Mouse (Mus musculus) heart, adult 2 months (tissue): Measurements from ENCODE around the gene Hspa1l. TPM values are rescaled to one million over a fixed set of nuclear protein-coding genes. Genes with fewer than 3 reads are reported as not detected.

Experiments used
- DNase-seq, 2 experiments: peaks; one replicate each; pipeline ENCODE4 v3.0.0; 2021
- H3K27ac ChIP-seq: fragments of 200-600 bp; 2 replicates; pipeline ENCODE4 v1.8.1; 2022
- H3K27me3 ChIP-seq: fragments of 200-500 bp; 2 replicates; pipeline ENCODE4 v1.6.1; 2012; ENCODE audit warnings: mild to moderate bottlenecking, low read length, inconsistent platforms, mixed read lengths; ENCODE audit not compliant: control insufficient read depth, insufficient read depth
- H3K36me3 ChIP-seq: fragments of 200-500 bp; 2 replicates; pipeline ENCODE4 v1.6.1; 2012; ENCODE audit warnings: low read length, inconsistent platforms; ENCODE audit not compliant: control insufficient read depth, insufficient read depth
- H3K4me1 ChIP-seq: fragments of 200-500 bp; 2 replicates; pipeline ENCODE4 v1.6.1; 2011; ENCODE audit warnings: low read length; ENCODE audit not compliant: control insufficient read depth, insufficient read depth
- H3K4me3 ChIP-seq: fragments of 200-600 bp; 2 replicates; pipeline ENCODE4 v1.8.1; 2022
- H3K79me2 ChIP-seq: fragments of 200-500 bp; replicated peaks from 2 replicates; pipeline ENCODE4 v1.6.1; 2012; ENCODE audit warnings: mild to moderate bottlenecking, inconsistent platforms, low read length, moderate library complexity, mixed read lengths; ENCODE audit not compliant: control insufficient read depth, insufficient read depth
- H3K9ac ChIP-seq: fragments of 200-500 bp; 2 replicates; pipeline ENCODE4 v1.6.1; 2012; ENCODE audit warnings: low read depth, mild to moderate bottlenecking, control low read depth, inconsistent platforms, low read length, mixed read lengths
- CTCF ChIP-seq: fragments of 200-600 bp; IDR thresholded peaks from 2 replicates; pipeline ENCODE4 v1.8.1; 2022; ENCODE audit warnings: antibody characterized with exemption, mild to moderate bottlenecking, moderate library complexity
- EP300 ChIP-seq: fragments of 200-500 bp; IDR thresholded peaks from 2 replicates; pipeline ENCODE4 v1.6.1; 2011; ENCODE audit warnings: low read depth, low read length, control low read depth; ENCODE audit not compliant: insufficient read depth
- POLR2A ChIP-seq: fragments of 200-500 bp; IDR thresholded peaks from 2 replicates; pipeline ENCODE4 v1.6.1; 2011; ENCODE audit warnings: mild to moderate bottlenecking, low read depth, low read length, control low read depth; ENCODE audit not compliant: insufficient read depth
- WGBS: fragments of 180-500 bp; shearing (Covaris S2); methylation state at CpG from one replicate; pipeline ENCODE4 v1.1.7; 2018; 5-methylcytosine and 5-hydroxymethylcytosine counted together
- intact Hi-C: fragments of 180-260 bp; cut with DNase I; formaldehyde crosslinking; loops from one replicate; pipeline ENCODE4 v1.15.1; 2025
- polyA plus RNA-seq: library from polyadenylated mRNA; depleted of rRNA; stranded (reverse); fragments of >200 nt; gene quantifications from 2 replicates; pipeline ENCODE4 v1.2.3, GENCODE M21; 2012
- total RNA-seq, 2 experiments: library from RNA; stranded (reverse); gene quantifications; 2 replicates each; pipeline ENCODE4 v1.2.3; 2021

Hspa1l gene
- total and polyA plus RNA-seq, 3 experiments = 3.6 to 10.9 (median 8.3) TPM

GRCm38 (mm10) chr17:35016376-35016775 is 43.9 kb downstream of the Hspa1l start, which contains the start of gene Vwa7:
Vwa7 (plus strand) TSS chr17:35016579.
- TF ChIP-seq POLR2A (no peak), CTCF (no peak), EP300 (no peak)
- Histone ChIP-seq H3K36me3 (no peaks in the 10 kb centered on the region), H3K27me3 (no peaks in the 10 kb centered on the region), H3K4me3 (no peak within 1 kb of the TSS), H3K27ac (peak within 1 kb of the TSS; percentile 36), H3K9ac (0 out of 2 replicates have a peak within 1 kb of the TSS, but pooled peaks have one; percentile 27), H3K4me1 (peaks cover 3% of the 10 kb centered on the region; the same call in 1 of the 2 replicates), H3K79me2 (no peaks in the 10 kb centered on the region)
- WGBS = 28% methylated on average over 12 of the region's 12 CpGs
- peak; percentile 46 to 60 for DNase-seq
- intact Hi-C loops = no loop called here

GRCm38 (mm10) chr17:35016791-35017705 is 44.5 kb downstream of the Hspa1l start:
- Histone ChIP-seq H3K9ac (no peak overlapping the region), H3K27ac (peak overlapping the region; percentile 36), H3K4me1 (peaks cover 6% of the 10 kb centered on the region; the same call in 1 of the 2 replicates), H3K27me3 (no peaks in the 10 kb centered on the region), H3K36me3 (no peaks in the 10 kb centered on the region), H3K4me3 (no peak overlapping the region), H3K79me2 (no peaks in the 10 kb centered on the region)
- peak in 1 of 2 experiments; percentile 13 for DNase-seq
- TF ChIP-seq EP300 (no peak), POLR2A (no peak), CTCF (no peak)
- intact Hi-C loops = no loop called here
- WGBS = 74% methylated on average over 10 of the region's 10 CpGs

GRCm38 (mm10) chr17:35017706-35018030 is 45.2 kb downstream of the Hspa1l start:
- Histone ChIP-seq H3K27ac (no peak overlapping the region), H3K27me3 (no peaks in the 10 kb centered on the region), H3K4me1 (peaks cover 9% of the 10 kb centered on the region), H3K79me2 (no peaks in the 10 kb centered on the region), H3K4me3 (no peak overlapping the region), H3K9ac (no peak overlapping the region), H3K36me3 (no peaks in the 10 kb centered on the region)
- DNase-seq = peak in 1 of 2 experiments; percentile 16
- WGBS = 68% methylated on average over 14 of the region's 14 CpGs
- TF ChIP-seq CTCF = no peak
- intact Hi-C loops = no loop called here

- H3K79me2 ChIP-seq = no peaks in the 10 kb centered on the region
- DNase-seq = no peak
- TF ChIP-seq EP300 (no peak), CTCF (no peak), POLR2A (no peak)
- intact Hi-C loops = no loop called here
- H3K36me3 ChIP-seq = no peaks in the 10 kb centered on the region
- H3K9ac ChIP-seq = no peak overlapping the region
- no peak overlapping the region for H3K4me3 ChIP-seq
- 78% methylated on average over 3 of the region's 3 CpGs for WGBS
- H3K27ac ChIP-seq = no peak overlapping the region
- H3K4me1 ChIP-seq = peaks cover 9% of the 10 kb centered on the region
- no peaks in the 10 kb centered on the region for H3K27me3 ChIP-seq
Observed at GRCm38 (mm10) chr17:35018171-35018570, 45.7 kb downstream of the Hspa1l start.

- no peak overlapping the region for H3K9ac ChIP-seq
- H3K27ac ChIP-seq = no peak overlapping the region
- H3K4me1 ChIP-seq = peaks cover 11% of the 10 kb centered on the region
- intact Hi-C loops = loop anchor here (2.0 to 5.0 kb wide), 2 partner anchors 69 to 217 kb away; partner anchors contain the start of genes Abhd16a and Nfkbil1
- TF ChIP-seq CTCF = no peak
- no peak for TF ChIP-seq EP300
- TF ChIP-seq POLR2A = no peak
- H3K27me3 ChIP-seq = no peaks in the 10 kb centered on the region
- H3K79me2 ChIP-seq = no peaks in the 10 kb centered on the region
- 89% methylated on average over 11 of the region's 11 CpGs for WGBS
- no peaks in the 10 kb centered on the region for H3K36me3 ChIP-seq
- no peak for DNase-seq
- no peak overlapping the region for H3K4me3 ChIP-seq
Observed at GRCm38 (mm10) chr17:35019894-35020293, 47.4 kb downstream of the Hspa1l start.

- peaks cover 11% of the 10 kb centered on the region for H3K4me1 ChIP-seq
- intact Hi-C loops = loop anchor here (2.0 to 5.0 kb wide), 2 partner anchors 68 to 217 kb away; partner anchors contain the start of genes Abhd16a and Nfkbil1
- DNase-seq = no peak
- H3K79me2 ChIP-seq = no peaks in the 10 kb centered on the region
- no peaks in the 10 kb centered on the region for H3K27me3 ChIP-seq
- no peak overlapping the region for H3K4me3 ChIP-seq
- WGBS = 85% methylated on average over 8 of the region's 8 CpGs
- H3K27ac ChIP-seq = no peak overlapping the region
- H3K9ac ChIP-seq = no peak overlapping the region
- H3K36me3 ChIP-seq = no peaks in the 10 kb centered on the region
- TF ChIP-seq CTCF (no peak), POLR2A (no peak), EP300 (no peak)
Observed at GRCm38 (mm10) chr17:35020551-35020950, 48.0 kb downstream of the Hspa1l start.
